Mouse (Mus musculus): ENCODE data around the gene Ptprcap. TPM values are rescaled to one million over a fixed set of nuclear protein-coding genes. Genes with fewer than 3 reads are reported as not detected.
"Not testable (repeated sequence)": the region's sequence is repeated elsewhere in the genome, so short reads cannot be mapped to it uniquely, and the experiment has no call there.

Gene Ptprcap
- total RNA-seq, 2 experiments from 2014 or later: 1.3 to 2.5 TPM

GRCm38 (mm10) chr19:4125268-4125667 lies 28.1 kb upstream of the Ptprcap start:
- DNase-seq (ENCODE audit: low spot score in 2 of 2): peak; percentile 35 to 48

GRCm38 (mm10) chr19:4125741-4126696 lies 27.4 kb upstream of the Ptprcap start, which contains the start of gene Aip:
TSS of gene Aip (minus strand) at chr19:4125858.
- peak; percentile 97 to 98 for DNase-seq (ENCODE audit: low spot score in 2 of 2)

GRCm38 (mm10) chr19:4126759-4127495 lies 26.5 kb upstream of the Ptprcap start:
- DNase-seq (ENCODE audit: low spot score in 2 of 2): no peak

GRCm38 (mm10) chr19:4129462-4129861 lies 23.9 kb upstream of the Ptprcap start:
- DNase-seq (ENCODE audit: low spot score in 2 of 2): no peak

- no peak for DNase-seq (ENCODE audit: low spot score in 2 of 2)
Measured at GRCm38 (mm10) chr19:4130106-4130505, 23.3 kb upstream of the Ptprcap start.

GRCm38 (mm10) chr19:4131075-4131474 lies 22.3 kb upstream of the Ptprcap start:
- DNase-seq (ENCODE audit: low spot score in 2 of 2): no peak

- DNase-seq (ENCODE audit: low spot score in 2 of 2): no peak
Measured at GRCm38 (mm10) chr19:4131768-4132167, 21.6 kb upstream of the Ptprcap start.

GRCm38 (mm10) chr19:4134354-4134753 lies 19.1 kb upstream of the Ptprcap start:
- DNase-seq (ENCODE audit: low spot score in 2 of 2): no peak

GRCm38 (mm10) chr19:4135229-4135962 lies 18.0 kb upstream of the Ptprcap start:
- DNase-seq (ENCODE audit: low spot score in 2 of 2): not testable (repeated sequence)

GRCm38 (mm10) chr19:4135963-4136345 lies 17.4 kb upstream of the Ptprcap start:
- not testable (repeated sequence) for DNase-seq (ENCODE audit: low spot score in 2 of 2)

GRCm38 (mm10) chr19:4136463-4136862 lies 16.9 kb upstream of the Ptprcap start:
- no peak for DNase-seq (ENCODE audit: low spot score in 2 of 2)

- no peak for DNase-seq (ENCODE audit: low spot score in 2 of 2)
Measured at GRCm38 (mm10) chr19:4137913-4138312, 15.5 kb upstream of the Ptprcap start.

- no peak for DNase-seq (ENCODE audit: low spot score in 2 of 2)
Measured at GRCm38 (mm10) chr19:4139446-4139845, 14.0 kb upstream of the Ptprcap start, which contains the start of gene Gpr152. TSS of gene Gpr152 (plus strand) at chr19:4139787.

- no peak for DNase-seq (ENCODE audit: low spot score in 2 of 2)
Measured at GRCm38 (mm10) chr19:4140147-4140546, 13.3 kb upstream of the Ptprcap start.

- no peak for DNase-seq (ENCODE audit: low spot score in 2 of 2)
Measured at GRCm38 (mm10) chr19:4142416-4143173, 10.8 kb upstream of the Ptprcap start.

- no peak for DNase-seq (ENCODE audit: low spot score in 2 of 2)
Measured at GRCm38 (mm10) chr19:4143759-4144268, 9.6 kb upstream of the Ptprcap start, which contains the start of gene Cabp4. TSS of gene Cabp4 (minus strand) at chr19:4144033.

GRCm38 (mm10) chr19:4144550-4145498 lies 8.6 kb upstream of the Ptprcap start:
- DNase-seq (ENCODE audit: low spot score in 2 of 2): no peak

GRCm38 (mm10) chr19:4145936-4146335 lies 7.5 kb upstream of the Ptprcap start:
- DNase-seq (ENCODE audit: low spot score in 2 of 2): no peak
